Mouse (Mus musculus): ENCODE results near the gene Tll2.

The Tll2 gene

DNA sequence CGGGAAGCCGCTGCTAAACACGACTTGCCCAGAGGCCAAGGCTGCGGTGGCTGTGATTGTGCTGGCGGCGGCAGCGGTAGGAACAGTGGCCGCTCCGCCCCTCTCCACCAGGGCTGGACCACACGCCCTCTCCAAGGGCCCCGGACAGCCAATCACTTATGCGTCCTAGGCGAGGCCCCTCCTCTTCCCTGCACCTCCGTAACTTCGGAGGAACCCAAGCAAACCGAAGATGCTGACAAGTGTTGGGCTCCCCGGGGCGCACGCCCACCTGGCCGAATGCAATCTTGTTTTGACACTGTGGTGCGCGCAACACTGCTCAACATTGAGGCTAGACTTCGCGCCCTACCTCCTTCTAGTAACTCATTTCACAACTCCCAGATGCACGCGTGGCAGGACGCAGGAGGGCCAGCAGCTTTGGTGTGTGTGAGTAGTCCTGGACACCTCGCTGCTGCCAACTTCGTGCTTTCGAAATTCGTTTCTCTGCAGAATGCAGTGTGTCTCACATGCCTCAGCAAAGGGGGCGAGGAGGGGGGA lies at the start of gene Tll2:
Gene Tll2, minus strand, starts transcription at position 25 of the 534 bp plus-strand sequence.
- in situ Hi-C loops (cut with MboI, MseI), result no loop called here

DNA sequence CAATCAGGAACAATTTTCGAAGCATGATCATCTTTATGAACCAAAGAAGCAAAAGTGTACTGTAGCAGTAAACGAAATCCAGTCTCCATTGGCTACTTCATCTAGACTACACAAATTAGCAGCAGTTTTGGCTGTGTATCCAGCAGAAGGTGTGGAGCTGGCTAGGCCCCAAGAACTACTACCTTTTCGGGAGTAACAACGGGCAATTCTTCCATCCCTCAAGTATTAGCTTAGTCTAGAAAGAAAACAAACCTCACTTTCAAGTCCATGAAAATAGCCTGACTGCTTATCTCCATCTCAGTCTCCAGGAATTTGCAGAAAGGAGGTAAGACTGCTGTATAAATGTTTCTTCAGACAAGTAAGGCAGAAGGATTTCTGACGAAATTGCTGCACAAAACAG lies 47.9 kb upstream of the Tll2 start:
- in situ Hi-C loops (cut with MboI, MseI), result no loop called here

DNA sequence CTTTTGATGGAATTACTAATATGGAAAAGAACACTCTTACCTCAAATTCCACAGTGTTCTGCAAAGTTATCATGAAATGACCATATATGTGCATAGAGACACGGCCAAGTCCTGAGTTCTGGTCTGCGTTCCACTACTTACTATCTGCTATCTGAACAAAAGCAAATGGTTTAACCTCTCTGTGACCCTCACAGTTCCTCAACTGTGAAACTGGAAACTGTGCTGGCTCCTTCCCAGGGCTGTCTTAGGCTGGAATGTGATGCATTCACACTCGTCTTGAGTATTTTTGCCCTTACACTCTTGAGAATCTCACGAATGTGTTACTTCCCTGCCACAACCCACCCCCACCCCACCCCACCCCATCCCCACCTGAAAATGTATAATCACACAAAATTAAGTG lies 42.3 kb upstream of the Tll2 start:
- in situ Hi-C loops (cut with MboI, MseI), result no loop called here

DNA sequence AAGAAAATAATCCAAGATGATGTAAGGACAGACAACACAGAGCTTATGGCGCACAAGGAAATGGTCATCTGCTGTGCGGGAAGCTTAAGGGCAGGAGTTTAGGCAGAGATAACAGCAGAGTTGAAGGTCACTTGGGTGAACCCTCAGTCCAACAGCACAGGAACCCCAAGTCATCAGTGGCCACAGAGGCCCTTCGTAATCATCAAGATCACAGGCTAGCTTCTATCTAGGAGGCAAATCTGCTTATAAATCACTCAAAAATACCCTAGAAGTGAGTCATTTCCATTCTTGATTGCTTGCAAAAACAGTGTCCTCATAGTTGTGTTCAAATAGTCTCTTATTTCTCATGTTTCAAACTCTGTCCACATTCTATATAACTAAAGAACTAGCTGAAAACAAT lies 41.6 kb upstream of the Tll2 start:
- in situ Hi-C loops (cut with MboI, MseI), result no loop called here

DNA sequence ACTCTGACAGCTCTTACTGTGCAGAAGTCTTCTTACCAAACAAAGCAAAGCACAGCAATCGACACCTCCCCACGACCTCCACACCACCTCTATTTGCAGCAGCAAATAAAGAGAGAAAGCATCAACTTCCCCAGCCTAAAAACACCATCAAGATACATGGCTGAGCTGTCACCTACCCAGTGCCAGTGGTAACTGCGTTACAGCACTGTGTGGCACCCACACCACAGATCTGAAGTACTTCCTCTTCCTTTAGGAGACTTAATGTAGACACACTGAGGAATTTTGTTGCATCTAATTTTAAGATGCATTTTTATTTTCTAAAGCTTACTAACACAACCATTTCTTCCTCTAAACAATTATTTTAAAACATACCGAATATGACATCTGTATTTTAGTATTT lies 39.6 kb upstream of the Tll2 start:
- in situ Hi-C loops (cut with MboI, MseI), result no loop called here

DNA sequence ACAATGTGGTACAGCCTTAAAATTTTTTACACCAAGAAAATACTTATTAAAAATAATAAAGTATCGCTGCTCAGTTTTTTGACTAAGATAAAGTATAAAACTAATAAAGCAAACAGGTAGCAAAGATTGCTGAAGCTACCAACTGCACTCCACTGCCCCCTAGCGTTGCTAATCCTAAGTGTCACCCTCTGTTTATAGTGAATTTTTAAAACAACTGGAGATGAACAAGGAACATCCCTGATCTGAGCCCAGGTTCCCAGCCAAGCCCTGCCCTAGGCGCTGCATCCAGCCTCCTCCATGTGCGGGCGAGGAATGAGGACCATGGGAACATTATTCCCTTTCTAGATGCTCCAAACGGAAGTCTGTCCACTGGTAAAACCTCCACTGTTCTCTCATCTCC lies 37.9 kb upstream of the Tll2 start:
- in situ Hi-C loops (cut with MboI, MseI), result no loop called here

DNA sequence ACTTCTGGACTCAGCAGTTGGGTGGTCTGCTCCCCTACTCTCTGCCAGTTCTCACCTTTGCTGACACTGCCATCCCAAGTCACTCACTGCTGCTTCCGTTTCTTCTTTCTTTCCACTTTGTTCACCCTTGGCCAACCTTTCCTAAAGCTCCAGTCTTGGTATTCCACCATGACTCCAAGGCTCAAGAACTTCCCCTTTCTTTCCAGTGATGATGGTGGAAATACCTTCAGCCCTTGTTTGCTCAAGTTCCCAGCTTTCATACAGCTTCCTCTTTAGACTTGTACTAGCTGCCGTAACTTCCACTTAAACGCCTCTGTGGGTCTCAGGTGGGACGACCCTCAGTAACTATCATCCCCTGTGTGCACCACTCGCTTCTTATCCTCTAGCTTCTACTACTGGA lies 35.4 kb upstream of the Tll2 start:
- in situ Hi-C loops (cut with MboI, MseI), result no loop called here

DNA sequence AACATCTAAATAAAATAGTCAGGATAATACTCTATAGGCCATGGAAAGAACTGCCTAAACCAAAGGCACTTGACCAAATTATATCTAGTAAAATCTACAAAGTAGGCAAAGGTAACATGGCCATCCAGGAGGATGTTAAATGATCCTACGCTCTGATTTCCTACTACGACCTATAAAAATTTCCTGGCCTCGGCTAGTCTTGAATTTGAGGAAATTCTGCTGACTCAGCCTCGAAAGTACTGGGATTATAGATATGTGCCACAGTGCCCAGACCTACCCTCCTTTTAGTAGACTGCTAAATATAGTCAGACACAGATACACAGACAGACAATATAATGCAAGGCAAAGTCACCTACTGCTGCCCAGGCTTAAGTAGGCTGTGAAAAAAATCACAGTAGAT lies 27.1 kb upstream of the Tll2 start:
- in situ Hi-C loops (cut with MboI, MseI), result no loop called here

DNA sequence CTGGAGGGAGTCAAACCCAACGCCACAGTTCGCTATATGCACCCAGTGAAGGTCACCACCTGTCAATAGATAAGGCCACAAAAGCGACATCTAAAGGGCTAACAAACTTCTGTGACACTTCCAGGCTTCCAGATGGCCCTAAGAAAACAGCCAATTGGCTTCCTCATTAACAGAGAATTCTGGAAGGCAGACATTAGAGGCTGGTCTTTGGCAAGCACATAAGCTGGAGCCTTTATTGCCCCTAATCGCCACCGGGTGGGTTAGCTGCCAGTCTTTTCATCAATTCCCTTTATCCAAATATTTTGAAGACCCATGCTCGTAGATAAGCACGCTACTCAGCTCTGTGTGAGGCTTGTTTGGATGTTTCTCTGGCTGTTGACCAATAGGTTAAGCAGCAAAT lies 1.7 kb upstream of the Tll2 start:
- in situ Hi-C loops (cut with MboI, MseI), result no loop called here

DNA sequence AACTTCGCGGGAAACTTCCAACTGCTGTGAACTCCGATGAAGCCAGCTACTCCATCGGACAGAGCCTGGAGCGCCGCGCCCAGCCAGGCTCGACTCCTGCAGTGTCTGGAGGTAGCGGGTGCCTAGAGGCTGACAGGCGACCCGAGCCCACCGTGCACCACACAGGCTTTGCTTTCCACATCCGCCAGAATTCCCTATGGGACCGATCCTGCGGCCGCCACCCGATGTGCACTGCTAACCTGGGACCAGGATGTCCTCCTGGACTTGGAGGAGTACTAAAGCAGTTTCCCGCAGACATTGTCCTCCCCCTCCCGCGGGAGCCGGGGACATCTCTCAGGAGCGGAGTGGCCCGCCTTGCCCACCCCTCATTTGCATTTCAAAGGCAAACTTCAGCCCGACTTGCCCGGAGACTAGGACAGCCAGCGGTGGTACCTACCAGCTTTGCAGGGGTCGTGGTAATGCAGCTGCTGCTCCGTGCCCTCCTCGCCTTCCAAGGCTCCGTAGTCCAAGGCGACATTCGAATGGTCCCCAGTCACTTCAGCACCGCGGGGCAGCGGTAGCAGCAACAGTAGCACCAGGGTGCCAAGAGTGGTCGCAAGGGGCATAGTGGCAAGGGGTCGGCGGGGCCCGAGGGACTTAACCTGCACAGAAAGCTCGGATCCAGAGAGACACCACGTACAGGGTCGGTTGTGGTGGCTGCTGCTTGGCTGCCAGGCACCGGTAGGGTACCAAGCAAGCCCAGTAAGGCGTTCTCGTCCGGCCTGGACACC lies 409 bp downstream of the Tll2 start:
- in situ Hi-C loops (cut with MboI, MseI), result no loop called here

DNA sequence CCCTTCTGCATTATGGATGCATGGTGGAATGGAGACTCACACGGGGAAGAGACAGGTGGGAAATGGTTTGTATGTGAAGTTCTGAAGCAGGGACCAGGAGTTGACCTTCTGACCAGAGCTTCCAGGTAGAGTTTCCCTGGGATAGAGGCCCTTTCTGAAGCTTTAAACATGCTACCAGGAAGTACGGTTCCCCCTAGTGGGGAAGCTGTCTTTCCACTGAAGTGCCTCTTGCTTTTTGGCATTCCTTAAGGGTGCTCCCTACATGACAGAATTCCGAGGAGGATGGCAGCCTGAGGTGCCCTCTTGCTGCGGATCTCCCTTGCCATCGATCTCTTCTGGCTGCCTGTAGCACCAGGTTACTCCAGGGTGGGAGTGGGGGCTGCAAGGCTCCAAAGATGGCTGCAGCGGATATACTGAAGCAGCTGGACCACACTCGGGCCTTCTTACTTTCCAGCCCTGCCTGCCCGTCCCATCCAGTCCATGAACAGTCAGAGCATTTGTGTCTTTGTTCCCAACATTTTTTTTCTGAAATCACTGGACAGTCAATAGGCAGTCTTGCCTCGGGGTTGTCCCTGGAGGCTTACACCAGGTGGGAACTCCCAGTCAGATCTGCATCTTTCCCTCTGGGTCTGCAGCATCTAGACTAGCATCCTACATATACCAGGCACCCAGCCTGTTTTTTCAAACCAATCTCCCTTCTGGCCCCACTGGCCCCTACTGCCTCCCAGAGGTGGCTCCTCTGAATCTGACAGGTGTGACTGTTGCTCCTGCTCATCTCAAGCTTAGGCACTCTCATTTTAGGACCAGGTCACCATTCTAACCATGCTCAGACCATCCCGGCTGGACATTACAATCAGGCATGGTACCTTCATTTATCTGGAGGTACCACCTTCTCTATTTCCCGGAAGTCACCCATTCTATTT lies 2.2 kb downstream of the Tll2 start:
- in situ Hi-C loops (cut with MboI, MseI), result no loop called here

DNA sequence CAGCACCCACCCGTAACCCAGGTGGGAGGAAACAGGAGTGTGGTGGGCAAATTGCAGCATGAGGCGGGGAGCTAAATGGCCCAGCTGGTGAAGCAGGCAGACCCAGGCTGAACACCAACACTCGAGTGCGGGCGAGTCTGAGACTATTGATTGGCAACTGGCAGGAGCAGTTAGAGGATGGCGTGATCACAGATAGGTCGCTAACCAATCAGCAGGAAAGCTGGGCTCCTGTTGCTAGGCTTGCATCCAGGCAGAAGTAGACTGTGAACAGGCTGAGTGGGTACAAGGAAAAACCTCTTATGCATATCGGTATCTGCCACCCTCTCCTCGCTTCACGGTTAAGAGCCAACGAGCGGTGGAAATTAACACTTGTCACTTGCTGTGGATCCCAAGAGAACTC lies 9.0 kb downstream of the Tll2 start:
- in situ Hi-C loops (cut with MboI, MseI), result loop anchor here (10.0 kb wide), 1 partner anchor 113 kb away; no protein-coding TSS in a partner anchor

DNA sequence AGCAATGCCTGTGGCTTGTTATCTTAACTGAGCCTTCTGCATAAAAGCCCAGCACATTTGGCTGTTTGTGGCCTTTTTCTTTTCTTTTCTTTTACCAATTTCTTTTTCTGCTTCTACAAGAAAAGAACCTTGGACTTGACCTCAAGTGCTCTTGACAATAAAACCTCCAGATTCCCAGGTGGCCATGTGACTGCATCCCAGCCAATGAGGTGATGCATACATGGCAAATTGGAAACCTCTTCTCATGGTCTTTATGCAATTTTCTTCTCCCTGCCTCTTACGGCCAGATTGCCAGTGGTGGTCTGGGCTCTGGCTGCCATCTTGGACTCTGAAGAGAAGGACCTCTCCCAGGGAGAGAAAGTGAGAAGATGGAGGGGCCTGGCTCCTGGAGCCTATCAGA lies 13.3 kb downstream of the Tll2 start:
- in situ Hi-C loops (cut with MboI, MseI), result loop anchor here (10.0 kb wide), 1 partner anchor 109 kb away; no protein-coding TSS in a partner anchor

DNA sequence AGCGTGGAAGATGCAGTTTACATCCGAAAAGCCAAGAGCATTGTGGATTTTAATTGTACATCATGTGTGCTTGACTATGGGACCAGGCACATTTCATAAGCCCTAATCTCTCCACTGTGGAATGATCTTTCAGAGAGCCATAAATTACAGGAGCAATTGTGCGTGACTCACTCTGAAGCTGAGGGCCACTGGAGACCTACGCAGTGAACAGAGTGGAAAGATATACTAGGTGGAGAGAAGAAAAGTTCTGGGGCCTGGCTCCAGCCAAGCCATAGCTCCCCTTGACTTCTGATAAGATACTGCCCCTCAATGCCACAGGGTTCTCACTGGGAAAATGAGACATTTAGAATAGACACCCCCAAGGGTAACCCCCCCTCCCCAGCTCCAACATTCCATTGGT lies 13.7 kb downstream of the Tll2 start:
- in situ Hi-C loops (cut with MboI, MseI), result loop anchor here (10.0 kb wide), 1 partner anchor 108 kb away; no protein-coding TSS in a partner anchor

DNA sequence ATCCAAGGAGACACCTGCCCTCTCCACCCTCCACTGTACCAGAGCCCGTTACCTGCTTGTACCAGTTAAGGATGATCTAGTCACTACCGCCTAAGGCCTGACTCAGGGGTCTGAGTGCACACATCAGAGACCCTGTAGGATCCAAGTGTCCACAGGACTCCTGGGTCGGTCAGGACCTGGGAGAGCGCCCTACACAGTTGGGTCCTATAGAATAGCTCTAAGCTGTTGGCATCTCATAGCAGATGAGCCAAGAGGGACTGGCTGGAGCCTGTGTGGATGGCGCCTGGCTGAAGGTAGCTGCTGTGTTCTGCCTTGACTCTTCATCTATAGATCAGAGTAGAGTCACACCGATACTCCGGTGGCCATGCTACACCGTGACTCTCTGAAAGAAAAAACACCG lies 14.9 kb downstream of the Tll2 start:
- in situ Hi-C loops (cut with MboI, MseI), result loop anchor here (10.0 kb wide), 1 partner anchor 107 kb away; no protein-coding TSS in a partner anchor

DNA sequence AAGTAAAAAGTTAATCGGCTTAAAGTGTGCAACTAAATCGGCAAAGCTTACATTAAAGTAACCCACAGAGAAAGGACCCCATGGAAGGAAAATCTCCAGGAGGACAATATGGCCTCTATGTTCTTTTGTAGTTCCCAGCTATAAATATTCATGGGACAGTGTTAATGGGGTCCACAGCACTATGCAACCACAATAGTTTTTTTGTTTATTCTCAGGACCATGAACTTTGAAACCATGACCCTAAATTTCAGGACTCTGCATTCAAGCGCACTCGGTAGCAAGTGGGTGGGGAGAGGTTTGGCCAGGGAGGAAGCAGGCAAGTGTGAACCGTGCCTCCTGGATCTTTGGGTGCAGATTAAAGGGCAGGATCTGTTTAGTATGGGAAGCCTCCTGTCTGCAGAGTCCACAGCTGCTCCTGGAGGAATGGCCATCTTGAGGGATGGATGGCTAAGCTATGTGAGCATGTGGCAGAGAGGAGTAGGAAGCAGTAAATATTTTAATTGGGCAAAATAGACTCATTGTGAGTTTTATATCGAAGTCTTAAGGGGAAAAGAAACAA lies 15.7 kb downstream of the Tll2 start:
- in situ Hi-C loops (cut with MboI, MseI), result loop anchor here (10.0 kb wide), 1 partner anchor 106 kb away; no protein-coding TSS in a partner anchor

DNA sequence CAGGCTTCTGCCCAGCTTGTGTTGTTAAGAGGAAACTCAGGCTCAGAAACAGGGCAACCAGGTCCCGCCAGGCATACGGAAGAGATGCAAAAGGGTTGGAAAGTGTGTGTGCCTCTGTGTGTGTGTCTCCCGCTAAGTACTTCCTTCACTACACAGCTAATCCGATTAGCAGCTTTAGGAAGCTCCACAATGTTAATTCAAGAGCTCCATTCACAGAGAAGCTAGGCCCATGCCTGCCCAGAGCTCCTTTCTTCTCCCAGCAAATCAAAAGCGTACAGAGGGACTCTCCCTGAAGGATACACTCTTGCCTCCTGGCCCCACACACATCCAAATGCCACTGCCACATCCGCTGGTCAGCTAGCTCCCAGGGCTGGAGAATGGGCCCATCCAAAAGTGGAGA lies 29.3 kb downstream of the Tll2 start:
- in situ Hi-C loops (cut with MboI, MseI), result no loop called here

DNA sequence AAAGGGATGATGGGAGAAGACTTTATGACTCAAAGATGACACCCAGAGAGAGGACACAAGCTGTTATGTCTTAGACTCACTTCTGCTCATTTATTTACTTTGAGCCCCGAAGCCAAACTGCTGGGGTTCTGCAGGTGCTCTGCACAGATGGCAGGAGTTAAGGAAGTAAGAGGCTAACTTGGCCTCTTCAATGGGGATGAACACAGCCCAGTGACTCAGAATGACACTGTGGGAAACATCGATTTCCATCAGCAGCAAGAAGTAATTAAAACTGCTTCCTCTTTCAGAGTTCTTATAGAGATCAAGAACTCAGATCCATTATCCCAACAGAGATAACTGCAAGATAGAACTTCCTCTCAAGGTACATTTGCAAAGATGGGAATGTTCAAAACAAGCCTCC lies 29.8 kb downstream of the Tll2 start:
- in situ Hi-C loops (cut with MboI, MseI), result no loop called here

DNA sequence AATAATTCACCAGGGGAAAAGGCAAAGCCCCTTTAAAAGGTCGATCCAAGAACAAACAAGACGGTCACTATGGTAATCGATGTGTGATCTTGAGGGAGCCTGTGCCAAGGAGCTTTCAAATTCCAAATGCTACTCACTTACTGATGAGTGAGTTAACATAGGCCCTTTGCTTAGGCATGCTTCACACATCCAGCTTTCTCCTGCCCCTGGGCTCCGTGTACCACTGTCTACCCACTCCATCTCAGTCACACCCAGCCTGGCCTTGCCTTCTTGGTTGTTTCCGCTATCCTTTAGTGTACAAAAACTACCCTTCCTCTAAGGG lies 40.8 kb downstream of the Tll2 start:
- in situ Hi-C loops (cut with MboI, MseI), result no loop called here

DNA sequence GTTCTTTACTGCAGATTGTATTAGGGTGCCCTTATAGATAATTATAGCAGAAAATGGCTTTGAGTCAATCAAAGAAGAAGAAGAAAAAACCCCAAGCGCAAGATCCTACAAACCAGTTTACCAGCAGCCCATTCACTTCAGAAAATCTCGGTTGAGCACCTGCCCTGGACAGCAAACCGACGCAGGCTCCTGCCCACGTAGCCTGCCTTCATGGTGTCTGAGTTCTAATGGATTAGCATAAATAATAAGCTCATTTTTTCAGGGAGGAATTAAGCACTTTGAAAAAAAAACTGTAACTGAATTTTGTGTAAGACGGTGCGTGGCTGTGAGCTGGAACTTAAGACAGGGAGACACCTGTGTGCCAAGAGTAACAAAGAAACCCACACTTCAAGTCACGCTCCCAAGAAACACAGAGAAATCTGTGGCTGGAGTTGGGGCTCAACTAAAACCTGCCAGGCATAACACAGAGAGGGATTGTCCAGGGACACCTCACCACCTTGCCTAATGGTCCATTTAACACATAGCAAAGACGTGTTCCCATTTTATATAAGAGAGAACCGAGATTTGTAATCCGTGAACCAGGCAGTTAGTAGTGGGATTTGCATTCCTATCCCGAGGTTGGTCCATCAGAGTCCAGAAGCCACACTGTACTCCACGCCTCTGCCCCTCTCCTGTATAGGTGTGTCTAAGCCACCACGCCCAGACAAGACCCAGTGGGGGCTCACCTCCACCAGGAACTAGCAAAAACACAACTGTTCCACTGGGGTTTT lies 41.3 kb downstream of the Tll2 start:
- in situ Hi-C loops (cut with MboI, MseI), result no loop called here

DNA sequence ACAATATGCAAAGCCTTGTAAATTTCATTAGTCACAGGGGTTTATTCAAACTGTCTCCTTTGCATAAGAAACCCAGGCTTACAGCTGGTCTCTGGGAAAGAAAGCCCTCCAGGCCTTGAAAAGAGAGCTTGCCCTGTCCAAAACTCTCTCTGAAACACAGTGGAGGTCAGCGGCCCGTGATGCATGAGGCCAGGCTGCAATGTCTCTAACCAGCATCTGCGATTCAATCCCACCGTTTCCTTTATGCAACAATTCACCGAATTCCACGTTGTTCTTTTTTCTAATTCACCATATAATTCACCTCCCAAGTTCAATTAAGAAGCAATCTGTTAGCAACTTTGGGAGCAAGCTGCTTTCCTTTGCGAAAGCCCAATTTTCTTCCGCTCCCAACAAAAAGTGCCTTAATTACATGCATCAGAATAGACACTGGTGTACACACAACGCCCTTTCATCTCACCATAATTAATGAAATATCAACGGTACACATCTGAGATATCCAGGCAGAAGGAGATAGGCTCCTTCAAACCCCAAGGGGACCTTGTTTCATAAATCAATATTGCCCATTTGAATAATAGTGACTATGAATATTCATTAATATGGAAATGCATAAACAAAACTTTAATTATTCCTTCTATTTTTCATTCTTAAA lies 42.1 kb downstream of the Tll2 start:
- in situ Hi-C loops (cut with MboI, MseI), result no loop called here

Measured in regulatory T cell (primary cell).